Mouse (Mus musculus): Measurements from ENCODE around the gene Tprn.

Gene Tprn

GRCm38 (mm10) chr2:25291184-25292053, 29.0 kb downstream of the Tprn start:
- in situ Hi-C loops (cut with MboI, MseI): no loop called here

DNA sequence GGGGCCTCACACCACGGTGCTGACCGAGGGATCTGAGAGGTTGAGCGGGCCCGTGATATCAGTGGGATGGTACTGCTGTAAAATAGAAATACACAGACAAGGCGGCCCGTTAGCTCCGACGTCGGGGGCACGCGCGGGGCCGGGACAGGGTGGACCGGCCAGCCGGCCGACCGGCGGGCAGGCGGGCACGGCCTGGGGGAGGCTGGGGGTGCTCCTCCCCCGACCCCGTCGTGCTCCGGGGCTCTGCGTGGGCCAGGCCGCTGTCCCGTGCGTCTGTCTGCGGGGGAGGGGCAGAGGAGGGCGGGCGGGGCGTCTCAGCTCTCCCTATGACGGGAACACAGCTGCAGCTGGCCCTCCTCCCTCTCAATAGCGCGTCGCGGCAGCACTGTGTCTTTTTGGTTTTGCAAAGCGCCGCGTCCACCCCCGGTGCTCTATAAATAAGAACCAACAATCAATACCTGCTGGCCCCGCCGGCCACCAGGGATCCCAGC, 29.7 kb downstream of the Tprn start:
- in situ Hi-C loops (cut with MboI, MseI): no loop called here

GRCm38 (mm10) chr2:25292856-25293255, 30.4 kb downstream of the Tprn start:
- in situ Hi-C loops (cut with MboI, MseI): no loop called here

- in situ Hi-C loops (cut with MboI, MseI): no loop called here
These were observed 31.3 kb downstream of the Tprn start for GRCm38 (mm10) chr2:25293706-25294105.

- in situ Hi-C loops (cut with MboI, MseI): no loop called here
These were observed 34.7 kb downstream of the Tprn start for GRCm38 (mm10) chr2:25297093-25297492.

GRCm38 (mm10) chr2:25298046-25298445, 35.6 kb downstream of the Tprn start:
- in situ Hi-C loops (cut with MboI, MseI): no loop called here

- in situ Hi-C loops (cut with MboI, MseI): no loop called here
These were observed 41.0 kb downstream of the Tprn start for GRCm38 (mm10) chr2:25303452-25303851.

DNA sequence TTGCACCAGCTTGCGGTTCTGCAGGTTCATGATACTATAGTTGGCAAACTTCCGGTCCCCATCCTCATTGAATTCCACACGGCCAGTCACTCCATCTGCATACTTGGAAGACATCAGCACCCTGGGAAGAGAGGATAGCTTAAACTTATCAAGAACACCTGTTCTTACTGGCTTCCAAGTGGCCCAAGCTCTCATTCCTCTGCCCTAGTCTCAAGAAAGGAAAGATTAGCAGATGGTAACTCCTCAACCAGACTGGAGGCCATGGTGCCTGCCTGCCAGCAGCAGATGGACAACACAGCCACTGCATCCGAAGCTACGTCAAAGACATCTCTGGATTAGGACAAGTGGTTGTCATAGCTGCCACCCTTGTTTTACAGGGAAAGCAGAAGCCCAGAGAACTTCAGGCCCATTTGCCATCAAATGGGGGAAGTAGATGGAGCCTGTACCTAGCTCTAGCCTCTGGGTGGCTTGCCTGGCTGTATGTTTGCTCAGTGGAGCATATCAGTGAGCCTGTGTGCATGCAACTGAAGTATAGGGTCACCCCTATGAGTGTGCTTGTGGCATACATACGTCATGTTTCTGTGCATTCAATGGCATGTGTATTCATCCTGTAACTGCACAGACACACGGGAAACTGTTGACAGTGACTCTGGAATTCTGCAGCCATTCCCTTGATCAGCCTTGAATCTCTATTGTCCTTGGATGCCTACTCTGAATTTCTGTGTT, 41.7 kb downstream of the Tprn start:
- in situ Hi-C loops (cut with MboI, MseI): no loop called here

GRCm38 (mm10) chr2:25304657-25305541, 42.5 kb downstream of the Tprn start:
- in situ Hi-C loops (cut with MboI, MseI): no loop called here

DNA sequence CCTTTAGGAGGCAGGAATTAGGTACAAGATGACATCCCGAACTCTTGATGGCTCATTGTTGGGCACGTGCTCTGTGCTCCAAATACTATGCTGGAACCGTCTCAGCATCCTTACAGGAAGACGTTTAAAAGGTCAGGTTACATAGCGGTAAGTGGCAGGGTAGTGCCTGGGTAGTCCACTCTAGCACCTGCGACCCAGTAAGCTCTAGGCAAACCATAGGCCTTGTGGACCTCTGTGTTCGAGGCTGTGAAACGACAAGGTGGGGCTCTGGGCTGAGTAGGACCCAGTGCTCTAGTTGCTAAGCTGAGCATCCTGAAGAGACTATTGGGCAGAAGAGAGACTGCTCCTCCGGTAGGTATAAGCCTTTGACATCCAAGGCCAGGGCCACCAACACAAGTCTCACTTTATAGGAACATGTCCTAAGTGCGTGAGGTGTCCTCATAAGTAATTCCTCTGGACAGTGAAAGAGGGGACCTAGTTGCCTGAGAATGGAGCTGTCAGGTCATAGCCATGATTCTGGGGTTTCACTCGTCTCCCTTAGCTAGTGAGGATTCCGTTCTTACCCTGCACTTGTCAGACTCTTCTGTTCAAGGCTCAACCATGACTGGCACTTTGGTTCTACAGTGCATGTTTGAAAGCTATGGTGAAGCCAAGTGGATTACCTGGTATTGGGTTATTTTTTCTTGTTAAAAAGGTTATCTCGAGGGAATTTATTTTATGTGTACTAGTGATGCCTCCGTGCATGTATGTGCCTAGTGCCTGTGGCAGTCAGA, 43.4 kb downstream of the Tprn start:
- in situ Hi-C loops (cut with MboI, MseI): no loop called here

DNA sequence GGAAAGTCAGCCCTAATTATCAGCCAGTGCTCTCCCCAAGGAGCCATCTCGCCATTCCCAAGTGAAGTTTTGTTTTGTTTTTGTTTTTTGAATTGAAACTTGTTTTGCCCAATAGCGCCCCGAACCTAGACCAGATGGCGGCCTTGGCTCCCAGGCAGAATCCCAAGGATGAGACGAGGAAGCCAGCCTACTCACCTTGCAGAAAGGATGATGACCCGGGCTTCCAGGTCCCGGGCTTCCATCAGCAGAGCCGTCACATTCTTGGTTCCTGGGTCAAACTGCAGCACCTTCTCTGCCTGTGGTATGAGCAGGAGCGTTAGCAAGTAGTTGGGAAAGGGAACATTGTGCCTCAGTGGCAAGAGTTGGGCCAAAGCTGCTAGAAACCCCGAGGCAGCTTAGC, 47.8 kb downstream of the Tprn start:
- in situ Hi-C loops (cut with MboI, MseI): no loop called here

DNA sequence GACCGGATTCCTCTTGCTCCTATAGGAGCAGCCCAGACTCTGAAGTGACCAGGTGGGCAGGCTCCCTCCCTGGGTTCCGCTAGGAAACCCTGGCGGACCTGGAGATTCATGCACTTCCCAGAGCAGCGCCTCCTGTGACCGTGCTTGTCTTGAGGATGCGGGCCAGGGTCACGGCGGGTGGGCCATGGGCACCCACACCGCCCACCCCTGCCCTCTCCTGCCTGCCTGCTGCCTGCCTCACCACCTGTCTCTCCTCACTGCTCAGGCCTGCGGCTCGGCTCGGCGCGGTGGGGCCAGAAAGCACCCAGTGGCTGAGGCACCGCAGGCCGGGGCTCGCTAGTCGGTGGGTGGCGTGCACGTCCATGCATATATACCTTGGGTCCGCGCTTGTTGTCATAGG, 48.6 kb downstream of the Tprn start:
- in situ Hi-C loops (cut with MboI, MseI): no loop called here

DNA sequence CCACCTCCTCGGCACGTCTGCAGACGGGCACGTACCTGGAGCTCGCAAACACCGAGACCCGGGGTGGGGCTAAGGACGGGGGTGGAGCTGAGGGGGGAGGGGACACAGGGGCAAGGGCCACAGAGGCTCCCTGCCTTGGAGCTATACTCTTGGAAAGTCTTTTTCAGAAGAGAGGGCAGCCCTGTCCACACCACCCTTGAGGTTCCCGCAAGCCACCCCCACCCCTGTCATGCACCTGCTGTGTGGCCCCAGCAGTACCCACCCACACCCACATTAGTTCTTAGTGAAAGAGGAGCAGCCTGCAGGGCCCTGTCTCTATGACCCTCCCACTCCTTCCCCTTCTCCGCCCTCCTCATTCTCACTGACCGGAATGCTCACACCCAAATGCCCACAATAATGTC, 49.1 kb downstream of the Tprn start:
- in situ Hi-C loops (cut with MboI, MseI): no loop called here

DNA sequence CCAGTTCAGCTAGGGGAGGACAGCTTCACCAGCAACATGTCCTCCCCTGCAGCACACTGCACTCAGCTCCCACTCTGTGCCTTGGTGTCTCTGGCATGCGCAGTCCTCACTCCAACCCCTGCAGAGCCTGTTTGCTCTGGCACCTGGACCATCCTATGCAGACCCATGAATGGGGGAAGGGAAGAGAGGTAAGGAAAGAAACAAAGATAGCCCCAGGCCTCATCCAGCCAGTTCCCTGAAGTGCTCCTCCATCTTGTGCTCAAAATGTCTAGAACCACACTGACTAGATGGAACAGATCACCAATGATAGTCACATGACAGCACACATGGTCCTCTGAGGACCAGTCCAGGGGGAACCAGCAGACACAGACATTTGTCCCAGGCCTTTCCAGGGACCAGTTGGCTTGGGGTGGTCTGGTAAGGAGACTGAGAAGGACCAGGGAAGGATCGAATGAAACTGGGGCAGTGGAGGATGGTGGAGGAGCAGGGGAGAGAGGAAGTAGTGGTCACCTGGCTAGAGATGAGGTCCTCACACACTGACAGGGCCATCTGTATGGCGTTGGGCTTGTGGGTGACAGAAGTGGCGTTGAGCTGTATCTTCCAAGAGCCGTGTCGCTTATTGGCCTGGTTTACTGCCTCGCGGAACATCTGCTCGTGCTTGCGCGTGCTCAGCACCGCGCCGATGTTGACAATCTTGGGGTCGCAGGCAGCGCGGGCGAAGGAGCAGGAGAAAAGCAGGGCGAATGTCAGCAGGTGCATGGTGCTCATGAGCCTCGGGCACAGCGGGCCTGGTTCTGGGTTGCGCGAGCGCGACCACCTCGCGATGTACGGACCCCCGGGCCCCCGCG, 55.9 kb downstream of the Tprn start:
- in situ Hi-C loops (cut with MboI, MseI): no loop called here

DNA sequence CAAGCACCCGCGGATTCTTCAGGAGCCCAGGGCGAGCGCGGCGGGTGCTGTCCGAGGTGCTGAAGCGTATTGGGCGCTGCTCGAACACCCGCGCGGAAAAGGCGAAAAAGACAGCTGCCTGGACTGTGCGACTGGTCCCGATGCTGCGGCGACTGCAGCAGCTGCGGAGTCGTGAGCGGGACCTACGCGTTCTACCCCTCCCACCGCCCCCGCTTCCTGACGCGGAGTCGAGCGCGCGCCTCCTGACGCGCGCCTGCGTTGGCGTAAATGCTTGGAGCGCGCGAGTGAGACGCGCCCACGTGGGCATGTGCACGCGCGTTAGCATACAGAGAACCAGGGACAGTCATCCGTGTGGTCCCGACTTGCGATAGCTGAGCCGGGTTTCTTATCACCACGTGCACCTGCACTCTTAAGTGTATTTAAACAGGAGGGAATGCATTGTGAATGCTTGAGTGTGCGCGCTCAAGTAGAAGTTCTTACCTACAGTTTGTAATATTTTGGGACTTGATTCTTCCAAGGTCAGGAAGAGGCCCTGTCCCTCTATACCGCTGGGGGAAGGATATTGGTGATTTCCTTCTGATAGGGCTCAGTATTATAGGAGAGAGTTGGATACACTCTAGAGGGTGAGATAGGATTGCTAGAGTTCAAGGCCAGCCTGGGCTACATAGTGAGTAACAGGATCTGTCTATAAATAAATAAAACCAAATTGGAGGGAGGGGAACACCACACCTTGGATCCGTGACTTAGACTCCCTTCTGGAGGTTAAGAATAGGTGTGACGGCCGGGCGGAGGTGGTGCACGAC, 56.8 kb downstream of the Tprn start, which contains the start of gene Grin1:
TSS of gene Grin1 (minus strand) at position 217 of the 803 bp plus-strand sequence.
- in situ Hi-C loops (cut with MboI, MseI): no loop called here

All from T-helper 2 cell (primary cell).